Mouse (Mus musculus): Measurements from ENCODE around the gene Il20rb.

GRCm38 (mm10) chr9:100525225-100525624, 38.6 kb upstream of the Il20rb start:
- TF ChIP-seq CTCF (IDR thresholded peaks at IDR 0.05; ENCODE audit: borderline replicate concordance, control insufficient read depth, extremely low read depth, insufficient read depth, low read length, poor library complexity) (no peak), POLR2A (IDR thresholded peaks at IDR 0.05; ENCODE audit: control insufficient read depth, extremely low read depth, insufficient read depth, low read length, poor library complexity) (no peak)

Data from thymus, adult 2 months (tissue).